Mouse (Mus musculus) bone marrow macrophage, adult 2 months (primary cell): ENCODE measurements around the gene Pmm2. TPM values are rescaled to one million over a fixed set of nuclear protein-coding genes. Genes with fewer than 3 reads are reported as not detected.

Experiments used
- H3K27ac ChIP-seq: 2 replicates; pipeline ENCODE4 v1.5.1; 2012; ENCODE audit warnings: low read depth, low read length; ENCODE audit not compliant: insufficient read depth
- H3K4me1 ChIP-seq: 2 replicates; pipeline ENCODE4 v1.6.1; 2012; ENCODE audit warnings: low read length; ENCODE audit not compliant: control insufficient read depth, insufficient read depth
- H3K4me3 ChIP-seq: 2 replicates; pipeline ENCODE4 v1.5.1; 2012; ENCODE audit warnings: mild to moderate bottlenecking, low read length, moderate library complexity; ENCODE audit not compliant: insufficient read depth
- CTCF ChIP-seq: IDR thresholded peaks from 2 replicates; pipeline ENCODE4 v1.5.1; 2012; ENCODE audit warnings: low read depth, mild to moderate bottlenecking, low read length, moderate library complexity
- POLR2A ChIP-seq: IDR thresholded peaks from 2 replicates; pipeline ENCODE4 v1.6.1; 2012; ENCODE audit warnings: mild to moderate bottlenecking, low read depth, low read length, borderline replicate concordance
- polyA plus RNA-seq: library from polyadenylated mRNA; stranded (reverse); fragments of >200 nt; gene quantifications from 2 replicates; pipeline ENCODE4 v1.2.4, GENCODE M21; 2012; ENCODE audit not compliant: missing spikeins, insufficient read depth, insufficient read length

Gene Pmm2
- polyA plus RNA-seq, 1 experiment, result 59.0 TPM

GRCm38 (mm10) chr16:8619659-8620314, 17.7 kb upstream of the Pmm2 start:
- Histone ChIP-seq H3K27ac (no peak overlapping the region), H3K4me3 (no peak overlapping the region), H3K4me1 (no peaks in the 10 kb centered on the region)
- TF ChIP-seq CTCF (no peak), POLR2A (no peak)

GRCm38 (mm10) chr16:8620315-8621115, 17.0 kb upstream of the Pmm2 start:
- Histone ChIP-seq H3K4me3 (no peak overlapping the region), H3K4me1 (no peaks in the 10 kb centered on the region), H3K27ac (no peak overlapping the region)
- TF ChIP-seq CTCF (no peak), POLR2A (no peak)

GRCm38 (mm10) chr16:8630419-8630818, 7.1 kb upstream of the Pmm2 start:
- no peak overlapping the region for H3K27ac ChIP-seq
- H3K4me3 ChIP-seq, result no peak overlapping the region
- TF ChIP-seq POLR2A, result no peak
- no peak for TF ChIP-seq CTCF
- peaks cover 6% of the 10 kb centered on the region for H3K4me1 ChIP-seq

DNA sequence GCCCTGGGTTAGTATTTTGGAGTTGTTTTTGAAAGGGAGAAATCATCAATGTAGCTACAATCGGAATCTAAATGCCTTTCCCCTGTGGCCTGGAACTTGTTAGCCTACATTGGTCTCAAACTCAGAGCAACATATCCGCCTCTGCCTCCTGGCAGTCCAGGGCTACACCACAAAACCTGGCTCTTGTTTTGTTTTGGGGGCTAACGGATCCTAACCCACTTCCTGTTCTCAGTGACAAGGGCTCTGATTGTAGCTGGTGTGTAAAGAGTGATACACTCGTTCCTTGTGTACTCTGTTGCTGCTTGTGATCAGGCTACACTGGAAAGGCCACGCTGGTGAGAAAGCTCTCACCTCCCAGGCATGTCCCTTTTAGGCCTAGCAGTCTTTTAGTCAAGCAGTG, 6.0 kb upstream of the Pmm2 start:
- no peak for TF ChIP-seq POLR2A
- no peak for TF ChIP-seq CTCF
- no peak overlapping the region for H3K27ac ChIP-seq
- H3K4me1 ChIP-seq, result peaks cover 14% of the 10 kb centered on the region
- H3K4me3 ChIP-seq, result no peak overlapping the region

GRCm38 (mm10) chr16:8636867-8637216, 632 bp upstream of the Pmm2 start:
- TF ChIP-seq POLR2A (no peak), CTCF (no peak)
- peak overlapping the region; percentile 83 for H3K4me3 ChIP-seq
- peak overlapping the region; percentile 89 for H3K27ac ChIP-seq
- H3K4me1 ChIP-seq, result peaks cover 17% of the 10 kb centered on the region

DNA sequence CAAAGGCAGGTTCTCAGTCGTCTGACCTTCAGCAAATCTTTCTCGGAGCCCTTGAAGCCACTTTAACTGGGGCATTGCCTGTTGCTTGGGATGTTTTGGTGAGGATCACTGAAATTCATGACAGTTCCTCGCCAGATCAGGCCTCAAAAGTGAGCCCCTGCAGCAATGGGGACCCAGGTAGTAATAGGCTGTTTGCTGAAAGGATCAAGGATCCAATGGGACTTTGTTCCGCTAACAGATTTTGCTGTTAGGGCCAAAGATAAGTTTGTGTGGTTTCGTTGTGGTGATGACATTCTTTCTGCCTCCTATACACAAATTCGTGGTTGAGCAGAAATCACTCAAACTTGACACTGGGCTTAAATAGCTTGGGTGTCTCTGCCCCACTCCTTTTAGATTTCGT, 657 bp downstream of the Pmm2 start:
- Histone ChIP-seq H3K27ac (peak overlapping the region; percentile 89), H3K4me3 (peak overlapping the region; percentile 83), H3K4me1 (peaks cover 17% of the 10 kb centered on the region)
- TF ChIP-seq POLR2A (no peak), CTCF (0 out of 2 replicates have a peak, but pooled peaks have one; percentile 3)

DNA sequence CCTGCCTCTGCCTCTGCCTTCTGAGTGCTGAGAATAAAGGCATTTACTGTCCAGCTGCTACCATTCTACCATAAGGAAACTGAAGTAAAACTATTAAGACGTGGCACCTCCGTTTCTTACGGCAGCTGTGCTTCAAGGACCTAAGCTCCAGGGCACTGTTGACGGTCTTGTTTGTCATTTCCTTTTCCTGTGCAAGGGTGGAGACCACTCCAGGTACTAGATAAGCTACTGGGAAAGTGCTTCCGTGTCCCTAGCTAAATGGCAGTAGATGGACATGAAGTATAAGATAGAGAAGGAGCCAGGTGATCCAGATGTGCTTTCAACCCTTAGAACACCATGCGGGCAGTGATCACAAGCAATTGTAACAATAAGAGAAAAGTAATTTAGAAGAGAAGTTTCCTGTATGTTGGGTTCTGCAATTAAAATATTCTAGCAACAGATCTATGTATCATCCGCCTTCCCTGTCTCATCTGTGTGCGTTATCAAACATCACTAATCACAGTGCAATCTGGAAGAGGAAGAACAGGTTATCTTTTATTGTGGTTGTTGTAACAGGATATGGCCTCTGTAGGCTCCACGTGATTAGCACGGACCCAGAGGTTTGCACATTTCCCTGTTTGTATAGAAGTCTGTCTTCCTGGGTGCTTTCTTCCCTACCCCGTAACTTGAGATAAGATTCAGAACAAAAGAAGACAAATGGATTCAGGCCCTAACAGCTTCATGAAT, 2.2 kb downstream of the Pmm2 start:
- H3K4me3 ChIP-seq, result no peak overlapping the region
- H3K27ac ChIP-seq, result no peak overlapping the region
- peaks cover 13% of the 10 kb centered on the region for H3K4me1 ChIP-seq
- no peak for TF ChIP-seq CTCF
- TF ChIP-seq POLR2A, result no peak

DNA sequence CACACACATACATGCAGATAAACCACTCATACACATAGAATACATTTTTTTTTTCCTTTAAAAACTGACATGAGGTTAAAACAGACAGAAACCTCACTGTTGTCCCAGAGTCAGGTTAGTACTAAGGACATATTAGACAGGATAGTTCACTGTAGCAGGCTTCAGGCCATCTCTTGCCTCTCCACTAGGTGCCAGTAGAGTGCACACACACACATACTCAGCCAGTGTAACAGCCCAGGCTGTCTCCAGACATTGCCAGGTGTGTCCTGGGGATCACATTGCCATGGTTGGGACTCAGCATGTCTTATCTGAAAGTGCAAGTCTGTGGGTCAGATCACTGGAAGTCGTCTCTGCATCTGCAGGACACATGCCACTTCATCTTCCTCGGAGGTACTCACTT, 6.4 kb downstream of the Pmm2 start:
- peak; percentile 28; the same call in 1 of the 2 replicates for TF ChIP-seq CTCF
- TF ChIP-seq POLR2A, result no peak
- Histone ChIP-seq H3K27ac (no peak overlapping the region), H3K4me1 (peaks cover 2% of the 10 kb centered on the region; the same call in 1 of the 2 replicates), H3K4me3 (no peak overlapping the region)

GRCm38 (mm10) chr16:8645546-8645945, 8.1 kb downstream of the Pmm2 start:
- no peak overlapping the region for H3K4me3 ChIP-seq
- no peak overlapping the region for H3K27ac ChIP-seq
- TF ChIP-seq CTCF, result no peak
- no peak for TF ChIP-seq POLR2A
- H3K4me1 ChIP-seq, result no peaks in the 10 kb centered on the region

DNA sequence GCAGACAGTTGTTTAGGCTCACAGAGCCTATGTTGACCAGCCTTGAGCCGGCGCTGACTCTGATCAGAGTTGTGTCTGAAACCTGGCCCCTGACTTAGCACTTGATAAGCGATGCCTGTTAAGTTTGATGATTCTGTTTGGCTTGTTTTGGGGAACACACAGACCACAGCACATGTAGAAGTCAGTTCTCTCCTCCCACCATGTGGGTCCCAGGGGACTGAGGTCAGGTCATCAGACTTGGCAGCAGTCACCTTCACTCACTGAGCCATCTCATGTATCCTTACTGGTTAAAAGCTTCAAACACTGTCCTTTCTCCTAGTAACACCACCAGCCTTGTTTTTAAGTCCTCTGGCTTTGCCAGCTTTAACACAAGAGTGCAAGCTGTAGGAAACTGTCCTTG, 12.5 kb downstream of the Pmm2 start:
- Histone ChIP-seq H3K4me3 (no peak overlapping the region), H3K27ac (no peak overlapping the region), H3K4me1 (no peaks in the 10 kb centered on the region)
- TF ChIP-seq CTCF (no peak), POLR2A (no peak)
